Mouse (Mus musculus) testis, adult 2 months (tissue): Measurements from ENCODE around the gene Dmd.

Source experiments
- CTCF ChIP-seq: fragments of 200-500 bp; IDR thresholded peaks from 2 replicates; pipeline ENCODE4 v1.5.1; 2012; ENCODE audit warnings: low read depth, mild to moderate bottlenecking, inconsistent platforms, low read length, moderate library complexity; ENCODE audit not compliant: control insufficient read depth, insufficient read depth, insufficient replicate concordance
- POLR2A ChIP-seq: fragments of 200-500 bp; IDR thresholded peaks from 2 replicates; pipeline ENCODE4 v1.6.1; 2012; ENCODE audit warnings: low read depth, mild to moderate bottlenecking, inconsistent platforms, low read length, moderate library complexity; ENCODE audit not compliant: control insufficient read depth

DNA sequence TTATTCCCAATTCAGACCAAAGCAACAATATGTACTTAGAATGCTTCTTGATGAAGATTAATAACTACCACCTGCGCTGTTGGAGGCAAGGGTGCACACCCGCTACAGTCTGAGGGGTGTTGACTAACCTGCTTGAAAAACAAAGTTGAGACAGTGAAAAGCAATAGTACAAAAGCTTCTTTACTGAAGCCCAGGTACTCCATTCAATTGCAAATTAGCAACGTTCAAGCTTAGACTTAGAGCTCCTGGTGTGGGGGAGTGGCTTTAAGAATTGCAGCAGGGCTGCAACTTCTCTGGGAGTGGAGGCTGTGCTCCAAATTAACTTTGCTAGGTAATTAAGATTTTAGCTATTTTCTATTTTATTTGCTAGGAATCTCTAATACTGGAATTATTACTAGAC is 1495.3 kb downstream of the Dmd start:
- TF ChIP-seq CTCF, result no peak
- TF ChIP-seq POLR2A, result no peak
